Mouse (Mus musculus) right cerebral cortex, adult 18-20 months (tissue): ENCODE measurements around the gene Zfyve21.
A peak's percentile ranks its signal among the peaks of the same experiment; 100 is the strongest.

Source experiments
- DNase-seq: peaks from one replicate; pipeline ENCODE4 v3.0.0; 2022; ENCODE audit warnings: mixed read lengths

The Zfyve21 gene

GRCm38 (mm10) chr12:111813766-111814617 lies at the start of gene Zfyve21, which contains the start of gene Xrcc3:
TSS of gene Zfyve21 (plus strand) at chr12:111814170.
TSS of gene Xrcc3 (minus strand) at chr12:111813873.
- peak; percentile 99 for DNase-seq

GRCm38 (mm10) chr12:111766313-111767236 lies 47.4 kb upstream of the Zfyve21 start:
- DNase-seq = no peak

- no peak for DNase-seq
Measured at GRCm38 (mm10) chr12:111768322-111768928, 45.5 kb upstream of the Zfyve21 start.

GRCm38 (mm10) chr12:111769306-111769705 lies 44.7 kb upstream of the Zfyve21 start:
- peak; percentile 48 for DNase-seq

- DNase-seq = no peak
Measured at GRCm38 (mm10) chr12:111769816-111770577, 44.0 kb upstream of the Zfyve21 start.

- DNase-seq = no peak
Measured at GRCm38 (mm10) chr12:111770651-111771050, 43.3 kb upstream of the Zfyve21 start.

- no peak for DNase-seq
Measured at GRCm38 (mm10) chr12:111774156-111774555, 39.8 kb upstream of the Zfyve21 start.

GRCm38 (mm10) chr12:111774845-111775244 lies 39.1 kb upstream of the Zfyve21 start:
- DNase-seq = no peak

- no peak for DNase-seq
Measured at GRCm38 (mm10) chr12:111777919-111778318, 36.1 kb upstream of the Zfyve21 start.

GRCm38 (mm10) chr12:111779544-111779943 lies 34.4 kb upstream of the Zfyve21 start:
- DNase-seq = no peak

GRCm38 (mm10) chr12:111785174-111785573 lies 28.8 kb upstream of the Zfyve21 start:
- DNase-seq = no peak

GRCm38 (mm10) chr12:111787015-111787414 lies 27.0 kb upstream of the Zfyve21 start:
- no peak for DNase-seq

- DNase-seq = no peak
Measured at GRCm38 (mm10) chr12:111790090-111790489, 23.9 kb upstream of the Zfyve21 start.

- DNase-seq = no peak
Measured at GRCm38 (mm10) chr12:111790631-111791030, 23.3 kb upstream of the Zfyve21 start.

GRCm38 (mm10) chr12:111791474-111792104 lies 22.4 kb upstream of the Zfyve21 start:
- DNase-seq = peak; percentile 57

- peak; percentile 77 for DNase-seq
Measured at GRCm38 (mm10) chr12:111794102-111794501, 19.9 kb upstream of the Zfyve21 start.

GRCm38 (mm10) chr12:111794526-111795179 lies 19.3 kb upstream of the Zfyve21 start:
- DNase-seq = no peak

GRCm38 (mm10) chr12:111795180-111795895 lies 18.6 kb upstream of the Zfyve21 start:
- DNase-seq = no peak

- DNase-seq = no peak
Measured at GRCm38 (mm10) chr12:111797251-111797650, 16.7 kb upstream of the Zfyve21 start.

GRCm38 (mm10) chr12:111798493-111798892 lies 15.5 kb upstream of the Zfyve21 start:
- no peak for DNase-seq
